Comparison of ENCODE assay signal across 12 mouse cellular contexts in the genomic region with DNA sequence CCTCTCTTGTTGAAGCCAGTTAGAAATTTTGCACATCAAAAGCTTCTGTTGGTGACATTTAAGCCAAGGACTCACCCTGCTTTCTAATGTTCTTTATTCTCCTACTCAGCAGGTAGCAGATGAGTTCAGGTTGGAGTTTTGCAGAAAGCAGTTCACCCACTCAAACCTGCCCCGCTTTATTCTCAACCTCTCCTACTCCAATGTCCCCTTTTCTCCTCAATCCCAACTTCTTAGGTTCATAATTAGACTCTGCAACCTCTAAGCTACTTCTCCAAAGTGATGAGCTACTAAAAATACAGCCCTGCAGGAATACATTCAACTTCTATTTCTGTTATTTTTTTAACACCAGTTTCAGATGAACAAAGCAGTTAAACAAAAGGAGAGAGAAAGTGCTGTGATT.
"Had no signal": no experiment of that assay in that cellular context is flagged by ENCODE, and none has a peak within 500 bp of the region (broad histone marks: within the 10 kb centered on the region; RNA-seq: fewer than 3 reads in every experiment).

No protein-coding gene starts in this region.

- DNase-seq: lung, adult 18-20 months; lung, embryonic 14.5 days; lung, postnatal 10 days; lung, postnatal 4 days; midbrain, embryonic 14.5 days; retina, postnatal 1 day; right cerebral cortex, postnatal 14 days; spleen, adult 18-20 months; thymus, adult 2 months; thymus, postnatal 25 days; thymus, postnatal 4 days had no signal

- ATAC-seq: midbrain, embryonic 16.5 days had no signal
